Mouse (Mus musculus): ENCODE data around the gene Npas2. TPM values are rescaled to one million over a fixed set of nuclear protein-coding genes. Genes with fewer than 3 reads are reported as not detected.

The Npas2 gene
- total RNA-seq, 2 experiments from 2014 or later = 0.32 to 5.8 TPM

- DNase-seq = peak; percentile 49
These were observed 91.3 kb downstream of the Npas2 start for GRCm38 (mm10) chr1:39284786-39285185.

GRCm38 (mm10) chr1:39287076-39287475 is 93.5 kb downstream of the Npas2 start:
- no peak for DNase-seq

DNA sequence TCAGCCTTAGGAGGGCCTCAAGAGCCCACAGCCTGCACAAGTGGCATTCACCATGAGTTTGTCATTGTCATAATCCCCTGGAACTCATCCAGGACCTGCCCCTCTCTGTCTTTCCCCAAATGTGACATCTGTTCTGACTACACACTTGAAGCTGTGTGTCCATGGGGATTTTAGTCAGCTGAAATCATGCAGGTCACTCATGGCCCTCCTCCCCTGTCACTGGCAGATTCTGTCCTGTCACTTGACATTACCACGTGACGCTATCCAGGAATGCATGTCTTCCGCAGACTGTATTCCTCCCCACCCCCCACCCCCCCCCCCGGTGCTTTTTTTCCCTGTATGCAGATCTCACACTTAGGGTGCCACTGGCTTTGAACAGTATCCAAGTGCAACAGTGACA is 94.3 kb downstream of the Npas2 start:
- no peak for DNase-seq

- DNase-seq = no peak
These were observed 94.9 kb downstream of the Npas2 start for GRCm38 (mm10) chr1:39288425-39288824.

DNA sequence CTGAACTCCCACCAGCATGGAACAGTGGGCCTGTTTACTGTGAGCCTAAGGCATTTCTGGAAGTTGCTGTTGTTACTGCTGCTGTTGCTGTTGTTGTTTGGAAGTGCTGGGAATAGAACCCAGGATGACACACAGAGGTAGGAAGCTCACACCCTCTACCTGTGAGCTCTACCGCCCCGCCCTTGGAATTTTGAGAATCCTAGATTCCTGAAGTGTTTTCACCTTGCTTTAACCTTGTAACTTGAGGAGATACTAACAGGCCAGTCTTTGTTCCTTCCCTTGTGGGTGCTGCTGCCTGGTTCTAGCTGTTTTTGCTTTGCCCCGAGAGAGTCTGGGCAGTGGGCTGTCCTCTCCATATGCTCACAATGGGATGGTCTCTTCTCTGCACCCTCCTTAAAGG is 98.5 kb downstream of the Npas2 start:
- DNase-seq = no peak

DNA sequence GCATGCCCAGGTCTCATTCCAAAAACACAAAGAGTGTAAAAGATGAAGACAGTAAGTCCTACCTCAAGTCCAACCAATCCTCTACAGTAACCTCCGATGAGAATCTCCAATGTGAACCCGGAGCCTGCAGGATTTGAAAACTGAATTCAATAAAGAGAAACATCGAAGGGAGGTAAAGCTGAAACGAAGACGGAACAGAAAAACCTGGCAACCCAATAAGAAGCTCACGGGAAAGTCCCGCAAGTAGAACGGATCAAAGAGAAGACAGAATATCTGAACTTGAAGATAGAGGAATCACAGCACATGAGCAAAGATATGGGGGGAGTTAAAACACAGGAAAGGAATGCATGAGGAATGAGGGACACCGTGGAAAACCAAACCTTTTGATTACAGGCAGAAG is 104.8 kb downstream of the Npas2 start:
- no peak for DNase-seq

DNA sequence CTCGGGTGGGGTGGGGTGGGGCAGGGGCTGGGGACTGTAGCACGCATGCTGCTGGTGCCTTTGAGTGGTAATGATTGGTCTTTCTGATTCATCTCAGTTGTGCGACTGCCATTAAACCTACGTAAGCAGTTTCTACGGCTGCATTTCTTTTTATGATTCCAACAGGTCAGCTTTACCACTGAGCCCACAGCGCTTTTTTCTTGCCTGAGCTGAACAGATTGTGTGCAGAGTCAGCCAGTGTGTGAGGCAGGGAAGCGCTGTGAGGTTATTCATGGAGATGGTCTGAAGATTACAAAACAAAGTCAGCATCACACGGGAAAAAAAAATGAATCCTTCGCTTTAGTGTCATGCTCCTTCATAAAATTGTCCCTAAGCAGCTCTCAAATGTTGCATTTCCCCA is 106.7 kb downstream of the Npas2 start:
- no peak for DNase-seq

GRCm38 (mm10) chr1:39300676-39301075 is 107.1 kb downstream of the Npas2 start:
- no peak for DNase-seq

DNA sequence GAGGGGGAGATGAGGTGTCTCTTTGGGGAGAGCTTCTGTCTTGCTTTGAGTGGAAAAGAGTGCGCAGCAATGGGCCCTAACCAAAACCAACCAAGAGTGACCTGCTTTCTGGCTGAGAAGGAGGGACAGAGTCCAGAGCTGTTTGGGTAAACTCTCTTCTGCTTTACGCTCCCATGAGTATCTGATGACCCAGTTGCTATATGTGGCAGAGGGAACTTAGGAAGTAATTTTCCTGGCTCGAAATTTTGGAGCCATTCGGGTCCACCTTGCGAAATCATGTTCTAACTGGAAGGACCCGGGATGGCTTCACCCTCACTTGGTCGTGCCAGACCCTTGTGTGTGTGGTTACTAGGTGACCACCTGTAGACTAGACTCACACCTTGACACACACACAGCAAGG is 108.7 kb downstream of the Npas2 start:
- no peak for DNase-seq

GRCm38 (mm10) chr1:39303054-39303649 is 109.6 kb downstream of the Npas2 start:
- DNase-seq = no peak

DNA sequence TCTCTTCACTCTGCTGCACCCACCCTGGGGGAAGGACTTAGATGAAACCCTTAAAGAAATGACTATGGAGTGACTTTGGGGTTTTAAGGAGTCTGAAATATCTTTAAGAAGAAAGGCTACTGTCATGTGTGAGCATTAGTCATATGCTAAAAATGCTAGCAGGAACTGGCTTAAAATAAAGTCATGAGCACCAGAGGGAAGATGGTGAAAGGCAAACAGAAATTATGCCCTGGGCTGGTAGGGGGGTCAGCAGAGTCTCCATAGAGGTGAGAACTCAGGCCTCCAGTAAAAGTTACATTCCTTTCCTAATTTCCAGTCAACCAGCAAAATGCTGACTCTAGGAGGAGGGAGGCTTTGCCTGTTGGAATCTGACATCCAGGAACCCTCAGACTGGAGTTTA is 113.8 kb downstream of the Npas2 start:
- no peak for DNase-seq

DNA sequence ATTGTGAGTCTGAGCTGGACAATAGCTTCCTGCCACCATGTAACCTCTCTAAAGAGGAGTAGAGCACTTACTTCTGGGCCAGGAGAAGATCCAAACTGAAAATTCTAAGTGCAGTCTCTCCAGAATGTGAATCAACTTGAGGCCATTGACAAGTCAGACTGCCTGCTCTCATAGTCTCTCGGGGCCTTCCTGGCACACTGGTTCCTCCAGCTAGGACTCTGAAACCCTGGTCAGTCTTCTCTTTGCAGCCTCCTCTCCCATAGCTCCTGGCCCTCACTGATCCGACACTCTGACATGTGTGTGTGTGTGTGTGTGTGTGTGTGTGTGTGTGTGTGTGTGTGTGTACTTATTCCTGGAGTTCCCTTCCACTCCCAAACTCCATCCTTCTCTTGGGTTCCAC is 114.4 kb downstream of the Npas2 start:
- DNase-seq = no peak

- DNase-seq = no peak
These were observed 116.0 kb downstream of the Npas2 start for GRCm38 (mm10) chr1:39309548-39309947.

DNA sequence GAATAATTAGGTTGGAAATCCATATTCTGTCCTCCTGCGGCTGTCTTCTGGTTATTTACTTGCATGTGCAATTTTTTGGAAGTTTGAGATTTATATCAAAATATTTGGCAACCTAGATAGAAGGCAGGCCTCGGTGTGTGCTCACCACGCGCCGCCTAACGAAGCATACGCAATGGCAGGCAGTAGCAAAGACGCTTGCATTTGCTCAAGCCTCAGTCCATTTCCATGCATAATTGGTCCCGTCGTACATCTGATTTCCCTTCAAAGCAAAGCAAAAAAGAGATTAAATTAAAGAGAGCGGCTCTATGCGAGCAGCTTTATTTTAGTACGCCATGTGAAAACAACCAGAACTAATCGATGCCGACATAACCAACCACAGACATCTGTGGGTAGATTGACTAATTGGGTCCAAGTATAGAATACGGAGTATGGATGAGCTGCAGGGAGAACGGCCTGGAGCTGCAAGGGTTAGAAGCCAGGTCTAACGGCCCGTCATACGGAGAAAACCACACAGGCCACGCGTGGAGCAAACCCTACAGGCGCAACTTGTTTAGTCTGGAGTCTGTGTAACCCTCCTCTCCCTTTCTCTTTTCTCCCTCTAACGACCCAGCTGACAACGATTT is 118.9 kb downstream of the Npas2 start:
- DNase-seq = no peak

DNA sequence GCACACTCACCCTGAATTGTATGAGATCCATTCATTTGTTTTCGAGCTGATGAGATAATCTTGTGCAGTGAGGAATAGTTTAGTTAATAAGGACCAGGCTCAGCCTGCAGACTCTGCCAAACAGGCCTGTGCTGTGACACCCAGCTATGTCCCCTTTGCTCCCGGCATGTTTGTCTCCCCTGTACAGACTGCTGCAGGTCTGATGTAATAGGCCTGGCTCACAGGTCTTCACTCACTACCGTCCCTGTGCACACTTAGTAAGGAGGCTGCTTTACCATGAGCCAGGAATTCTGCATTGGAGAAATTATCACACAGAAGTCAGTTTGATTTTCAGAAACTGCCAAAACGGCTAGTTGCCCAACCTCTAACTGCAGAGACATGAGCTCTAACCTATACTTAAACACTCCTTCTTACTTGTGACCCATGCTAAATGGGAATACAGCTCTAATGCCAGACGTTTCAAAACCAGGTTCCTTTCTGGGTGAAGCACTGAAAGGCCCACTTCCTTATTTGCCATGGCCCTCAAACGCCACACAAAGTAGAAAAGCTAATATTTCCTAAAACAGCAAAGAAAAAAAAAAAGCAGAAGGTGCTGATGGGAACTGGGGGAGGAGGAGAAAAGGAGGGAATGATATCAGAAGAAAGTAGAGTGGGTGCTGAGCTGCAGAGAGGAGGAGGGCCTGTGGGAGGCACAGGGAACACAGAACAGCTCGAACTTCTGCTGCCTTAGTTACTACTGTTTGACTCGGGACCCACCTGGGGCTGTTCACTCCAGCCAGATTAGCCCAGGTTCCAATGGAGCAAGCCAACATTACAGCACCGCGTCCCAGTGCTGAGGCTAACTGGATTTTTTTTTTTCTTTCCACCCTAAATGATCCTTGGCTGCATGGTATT is 120.1 kb downstream of the Npas2 start:
- no peak for DNase-seq

GRCm38 (mm10) chr1:39317935-39318334 is 124.4 kb downstream of the Npas2 start:
- DNase-seq = no peak

DNA sequence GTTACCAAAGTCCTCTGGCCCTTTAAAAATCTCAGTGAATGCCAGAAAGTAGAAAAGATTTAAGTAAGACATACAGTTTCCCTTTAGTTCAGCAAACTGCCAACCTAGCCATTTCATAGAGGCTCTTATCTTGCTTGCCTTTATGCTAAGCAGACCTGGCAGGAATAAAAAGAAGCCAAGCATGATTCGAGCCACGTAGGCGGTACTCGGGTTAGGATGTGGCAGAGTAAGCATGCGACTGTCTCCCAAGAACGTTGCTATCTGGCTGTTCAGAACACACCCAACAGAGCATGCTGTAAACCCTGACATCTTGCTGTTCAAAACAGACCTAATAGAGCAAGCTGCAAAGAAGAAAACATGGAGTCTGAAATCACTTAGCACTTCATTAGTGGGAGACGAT is 125.3 kb downstream of the Npas2 start:
- no peak for DNase-seq

GRCm38 (mm10) chr1:39321954-39322353 is 128.4 kb downstream of the Npas2 start:
- no peak for DNase-seq

GRCm38 (mm10) chr1:39325228-39325627 is 131.7 kb downstream of the Npas2 start:
- DNase-seq = no peak

GRCm38 (mm10) chr1:39327546-39327945 is 134.0 kb downstream of the Npas2 start:
- DNase-seq = no peak

- DNase-seq = no peak
These were observed 137.5 kb downstream of the Npas2 start for GRCm38 (mm10) chr1:39330857-39331594.

DNA sequence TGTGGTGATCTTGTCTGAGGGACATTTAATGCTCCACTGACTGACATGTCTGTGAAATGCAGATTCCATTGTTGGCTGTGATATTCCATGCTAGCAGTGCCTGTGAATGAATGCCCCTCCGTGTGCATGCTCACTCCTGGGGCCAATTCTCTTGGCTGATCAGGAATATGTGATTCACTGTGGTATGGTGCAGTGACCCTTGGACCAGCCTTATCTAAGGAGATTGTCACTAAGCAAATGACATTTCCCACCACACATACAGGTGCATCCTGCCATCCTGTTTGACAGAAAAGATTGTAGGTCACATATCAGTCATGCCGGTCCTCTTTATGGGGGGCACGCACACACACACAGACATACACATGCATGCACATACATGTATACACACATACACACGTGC is 138.9 kb downstream of the Npas2 start:
- DNase-seq = no peak
